Mouse (Mus musculus) MN1 (cell line): ENCODE results near the gene Ghrl.

Source experiments
- DNase-seq: peaks from one replicate; pipeline ENCODE4 v3.0.0-alpha.2; 2016; ENCODE audit warnings: low spot score

The Ghrl gene

DNA sequence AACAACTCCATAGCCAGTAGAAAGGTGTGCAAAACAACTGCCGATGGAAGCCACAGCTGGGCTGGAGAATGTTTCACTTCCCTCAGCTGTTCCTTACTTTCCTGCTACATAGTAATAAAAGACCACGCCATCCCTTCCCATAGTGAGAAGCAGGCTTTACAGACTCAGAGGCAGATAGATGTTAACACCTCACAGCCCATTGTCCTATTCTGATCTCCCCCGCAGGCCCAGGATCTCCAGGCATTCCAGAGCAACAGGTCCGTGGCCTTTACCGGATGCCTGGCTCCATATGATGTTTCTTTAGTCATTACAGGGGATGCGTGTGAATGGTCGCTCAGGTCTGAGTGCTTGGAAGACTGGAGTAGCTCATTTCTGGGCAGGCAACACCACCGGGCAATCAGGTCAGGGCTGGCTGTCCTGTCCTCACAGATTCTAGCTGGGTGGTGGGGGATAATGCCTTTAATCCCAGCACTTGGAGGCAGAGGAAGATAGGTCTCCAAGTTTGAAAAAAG lies 52.0 kb downstream of the Ghrl start:
- DNase-seq = no peak
